ENCODE assay signal across 17 mouse cellular contexts in genomic region chr1:35478262-35478661, GRCm38 (mm10).
DNase-seq lines count a peak whose midpoint lies in the region; ATAC-seq and TF ChIP-seq lines count a peak whose summit lies in the region.
"Had no signal": no experiment of that assay in that cellular context is flagged by ENCODE, and none has a peak within 500 bp of the region (broad histone marks: within the 10 kb centered on the region; RNA-seq: fewer than 3 reads in every experiment).

No protein-coding gene starts in this region.

- no peak overlapping the region for H3K4me3 ChIP-seq in heart, adult 2 months
- no peak overlapping the region for H3K4me3 ChIP-seq in heart, embryonic 12.5 days
- H3K4me3 ChIP-seq in lung, embryonic 14.5 days (ENCODE audit: low read depth, low read length) = no peak overlapping the region
- H3K4me3 ChIP-seq in E14TG2a.4 (replicated peaks; ENCODE audit: low read length) = no peak overlapping the region
- H3K4me3 ChIP-seq: embryonic facial prominence, embryonic 13.5 days; forebrain, embryonic 13.5 days; heart, embryonic 13.5 days; hindbrain, embryonic 10.5 days; midbrain, embryonic 12.5 days; neural tube, embryonic 12.5 days had no signal

- TF ChIP-seq EP300 in heart, adult 2 months (IDR thresholded peaks at IDR 0.05; ENCODE audit: insufficient read depth, low read depth, low read length) = no peak

- H3K4me2 ChIP-seq in heart, embryonic 12.5 days = no peak overlapping the region
- H3K4me2 ChIP-seq in lung, embryonic 14.5 days = no peak overlapping the region
- H3K4me2 ChIP-seq: embryonic facial prominence, embryonic 13.5 days; forebrain, embryonic 13.5 days; heart, embryonic 13.5 days; midbrain, embryonic 12.5 days; neural tube, embryonic 12.5 days had no signal

- no peak for DNase-seq in heart, adult 2 months
- DNase-seq in lung, embryonic 14.5 days = peak; percentile 26
- DNase-seq in lung, adult 18-20 months = no peak
- DNase-seq in brain, embryonic 14.5 days (ENCODE audit: low read depth) = no peak
- no peak for DNase-seq in retina, postnatal 1 day
- DNase-seq in embryo, embryonic 10.5 days (ENCODE audit: low spot score) = no peak
- DNase-seq: cerebellum, adult 9-11 months; gastrocnemius, postnatal 14 days; kidney, adult 18-20 months had no signal

- H3K27me3 ChIP-seq in heart, adult 2 months (ENCODE audit: control insufficient read depth, insufficient read depth, low read length) = no peaks in the 10 kb centered on the region
- no peaks in the 10 kb centered on the region for H3K27me3 ChIP-seq in heart, embryonic 12.5 days (replicated peaks)
- no peaks in the 10 kb centered on the region for H3K27me3 ChIP-seq in lung, embryonic 14.5 days (ENCODE audit: insufficient read depth, low read length)
- no peaks in the 10 kb centered on the region for H3K27me3 ChIP-seq in E14TG2a.4 (ENCODE audit: insufficient read depth, low read length)
- H3K27me3 ChIP-seq: embryonic facial prominence, embryonic 13.5 days; forebrain, embryonic 13.5 days; heart, embryonic 13.5 days; midbrain, embryonic 12.5 days; neural tube, embryonic 12.5 days had no signal

- no peaks in the 10 kb centered on the region for H3K79me2 ChIP-seq in heart, adult 2 months (replicated peaks; ENCODE audit: control insufficient read depth, insufficient read depth, low read length)

- no peak for TF ChIP-seq POLR2A in heart, adult 2 months (IDR thresholded peaks at IDR 0.05; ENCODE audit: insufficient read depth, low read depth, low read length)
- no peak for TF ChIP-seq POLR2A in brain, embryonic 14.5 days (IDR thresholded peaks at IDR 0.05; ENCODE audit: borderline replicate concordance, extremely low read depth, insufficient read depth, insufficient read length, poor library complexity, severe bottlenecking)

- H3K27ac ChIP-seq in heart, adult 2 months = no peak overlapping the region
- no peak overlapping the region for H3K27ac ChIP-seq in heart, embryonic 12.5 days (ENCODE audit: poor library complexity, severe bottlenecking)
- H3K27ac ChIP-seq in lung, embryonic 14.5 days (ENCODE audit: low read depth) = no peak overlapping the region
- H3K27ac ChIP-seq: embryonic facial prominence, embryonic 13.5 days; forebrain, embryonic 13.5 days; heart, embryonic 13.5 days; hindbrain, embryonic 10.5 days; midbrain, embryonic 12.5 days; neural tube, embryonic 12.5 days had no signal

- 0 out of 2 replicates have a peak, but pooled peaks have one; percentile 5 for TF ChIP-seq CTCF in heart, adult 2 months (IDR thresholded peaks at IDR 0.05)
- peak; percentile 46 for TF ChIP-seq CTCF in lung, embryonic 14.5 days (IDR thresholded peaks at IDR 0.05; ENCODE audit: low read depth)
- peak; percentile 52 for TF ChIP-seq CTCF in E14TG2a.4 (conservative IDR thresholded peaks at IDR 0.05; ENCODE audit: low read length)
- TF ChIP-seq CTCF in brain, embryonic 14.5 days (IDR thresholded peaks at IDR 0.05; ENCODE audit: borderline replicate concordance, extremely low read depth, insufficient read depth, insufficient read length) = peak; percentile 40; the same call in 1 of the 2 replicates

- H3K9me3 ChIP-seq in heart, embryonic 12.5 days (replicated peaks) = peaks cover 16% of the 10 kb centered on the region
- 0 out of 2 replicates have a peak, but pooled peaks cover 5% of the 10 kb centered on the region for H3K9me3 ChIP-seq in lung, embryonic 14.5 days (ENCODE audit: low read depth, low read length)
- peaks cover 22% of the 10 kb centered on the region for H3K9me3 ChIP-seq in E14TG2a.4 (ENCODE audit: low read length)

- WGBS in heart, adult 2 months = 91% methylated on average over 1 of the region's 1 CpGs
- 82% methylated on average over 1 of the region's 1 CpGs for WGBS in heart, embryonic 12.5 days
- 83% methylated on average over 1 of the region's 1 CpGs for WGBS in lung, embryonic 14.5 days

- H3K4me1 ChIP-seq in heart, adult 2 months (ENCODE audit: control insufficient read depth, insufficient read depth, low read length) = no peaks in the 10 kb centered on the region
- H3K4me1 ChIP-seq in heart, embryonic 12.5 days (replicated peaks) = no peaks in the 10 kb centered on the region
- no peaks in the 10 kb centered on the region for H3K4me1 ChIP-seq in lung, embryonic 14.5 days (ENCODE audit: insufficient read depth)
- H3K4me1 ChIP-seq in E14TG2a.4 (replicated peaks; ENCODE audit: low read depth, low read length) = no peaks in the 10 kb centered on the region
- H3K4me1 ChIP-seq: embryonic facial prominence, embryonic 13.5 days; forebrain, embryonic 13.5 days; heart, embryonic 13.5 days; hindbrain, embryonic 10.5 days; midbrain, embryonic 12.5 days; neural tube, embryonic 12.5 days had no signal

- no peak overlapping the region for H3K9ac ChIP-seq in heart, adult 2 months (ENCODE audit: low read depth, low read length)
- H3K9ac ChIP-seq in heart, embryonic 12.5 days = no peak overlapping the region
- H3K9ac ChIP-seq in lung, embryonic 14.5 days = no peak overlapping the region
- H3K9ac ChIP-seq: embryonic facial prominence, embryonic 13.5 days; forebrain, embryonic 13.5 days; heart, embryonic 13.5 days; midbrain, embryonic 12.5 days; neural tube, embryonic 12.5 days had no signal

- no peaks in the 10 kb centered on the region for H3K36me3 ChIP-seq in heart, adult 2 months (ENCODE audit: control insufficient read depth, insufficient read depth, low read length)
- no peaks in the 10 kb centered on the region for H3K36me3 ChIP-seq in heart, embryonic 12.5 days
- H3K36me3 ChIP-seq in lung, embryonic 14.5 days (ENCODE audit: insufficient read depth) = no peaks in the 10 kb centered on the region
- no peaks in the 10 kb centered on the region for H3K36me3 ChIP-seq in E14TG2a.4 (ENCODE audit: insufficient read depth, low read length)
- H3K36me3 ChIP-seq: embryonic facial prominence, embryonic 13.5 days; heart, embryonic 13.5 days; hindbrain, embryonic 10.5 days; midbrain, embryonic 12.5 days; neural tube, embryonic 12.5 days had no signal

- ATAC-seq in heart, embryonic 12.5 days (ENCODE audit: insufficient number of reproducible peaks, low FRiP score) = no peak
- no peak for ATAC-seq in lung, embryonic 14.5 days (ENCODE audit: insufficient read depth)
- ATAC-seq: forebrain, embryonic 13.5 days had no signal

- intact Hi-C loops in heart, adult 2 months (cut with DNase I) = no loop called here
